Mouse (Mus musculus): ENCODE measurements around the gene Polr3f. TPM values are rescaled to one million over a fixed set of nuclear protein-coding genes. Genes with fewer than 3 reads are reported as not detected.

Gene Polr3f
- total and polyA plus RNA-seq, 2 experiments from 2014 or later, result 12.9 to 17.7 TPM

DNA sequence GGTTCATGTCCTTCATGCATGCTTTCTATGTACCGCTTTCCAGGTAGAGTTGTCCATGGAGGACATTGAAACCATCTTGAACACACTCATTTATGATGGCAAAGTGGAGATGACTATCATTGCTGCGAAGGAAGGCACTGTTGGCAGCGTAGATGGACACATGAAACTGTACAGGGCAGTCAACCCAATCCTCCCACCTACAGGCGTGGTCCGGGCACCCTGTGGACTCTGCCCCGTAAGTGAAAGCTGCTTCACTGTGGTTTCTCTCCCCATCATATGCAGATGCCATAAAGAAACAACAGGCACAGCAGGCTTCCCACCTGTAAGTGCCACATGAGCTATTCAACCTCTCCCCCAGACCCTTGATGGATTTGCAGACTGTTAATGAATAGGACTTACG lies 9.6 kb downstream of the Polr3f start:
- no peaks in the 10 kb centered on the region for H3K9me3 ChIP-seq (replicated peaks; ENCODE audit: control insufficient read depth, low read length)
- no peaks in the 10 kb centered on the region for H3K4me1 ChIP-seq (ENCODE audit: control insufficient read depth, insufficient read depth)
- no peak overlapping the region for H3K4me3 ChIP-seq (ENCODE audit: low read depth, low read length)
- no peak overlapping the region for H3K4me2 ChIP-seq (ENCODE audit: low read depth, low read length)
- H3K36me3 ChIP-seq (replicated peaks; ENCODE audit: control insufficient read depth, insufficient read depth, low read length), result peaks cover 87% of the 10 kb centered on the region
- ATAC-seq (ENCODE audit: insufficient read depth, low read depth), result no peak
- H3K27ac ChIP-seq (ENCODE audit: low read depth), result no peak overlapping the region
- WGBS, result 96% methylated on average over 7 of the region's 7 CpGs
- H3K27me3 ChIP-seq (ENCODE audit: control insufficient read depth, insufficient read depth, low read length), result no peaks in the 10 kb centered on the region
- H3K9ac ChIP-seq (replicated peaks; ENCODE audit: low read depth, low read length), result no peak overlapping the region
- DNase-seq (ENCODE audit: low spot score), result no peak
- TF ChIP-seq EP300 (IDR thresholded peaks at IDR 0.05; ENCODE audit: low read depth), result no peak
- TF ChIP-seq CTCF (IDR thresholded peaks at IDR 0.05; ENCODE audit: low read depth), result no peak

DNA sequence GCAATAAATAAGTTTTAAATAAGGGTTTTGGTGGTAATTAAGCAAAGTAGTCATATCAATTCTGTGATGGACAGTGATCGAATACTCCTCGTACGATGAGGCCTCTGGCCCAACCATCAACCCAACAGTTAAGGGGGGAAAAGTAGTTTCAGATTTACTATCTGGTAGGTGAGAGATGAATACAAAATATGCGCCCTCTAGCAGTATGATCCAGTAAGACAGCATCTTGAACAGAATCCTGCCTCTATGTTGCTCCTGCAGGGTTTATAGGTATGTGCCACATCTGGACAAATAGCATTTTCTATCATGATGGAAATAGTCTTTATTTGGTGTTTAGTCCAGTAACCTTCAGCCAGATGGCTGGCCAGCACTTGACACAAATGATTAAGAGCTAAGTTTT lies 13.7 kb downstream of the Polr3f start:
- no peak for DNase-seq (ENCODE audit: low spot score)
- H3K36me3 ChIP-seq (replicated peaks; ENCODE audit: control insufficient read depth, insufficient read depth, low read length), result peaks cover 55% of the 10 kb centered on the region

DNA sequence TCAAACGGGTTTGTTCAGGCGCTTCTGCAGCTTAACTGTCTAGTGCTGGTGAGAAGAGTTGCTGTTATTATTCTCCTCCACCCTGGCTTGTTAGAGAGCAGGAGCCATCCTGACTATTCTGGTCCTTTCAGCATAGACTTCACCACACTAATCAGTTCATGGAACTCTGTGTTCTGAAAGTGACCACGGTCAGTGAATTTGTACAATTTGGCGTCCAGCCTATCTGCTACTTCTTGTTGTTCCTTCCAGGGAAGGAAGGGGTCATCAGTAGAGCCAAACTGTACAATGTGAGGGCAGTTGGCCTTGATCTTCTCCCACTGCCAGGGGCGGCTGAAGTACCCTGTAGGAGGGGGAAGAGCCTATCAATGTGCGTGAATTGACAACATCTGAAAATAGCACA lies 16.2 kb downstream of the Polr3f start:
- Histone ChIP-seq H3K4me1 (ENCODE audit: control insufficient read depth, insufficient read depth) (peaks cover 20% of the 10 kb centered on the region; the same call in 1 of the 2 replicates), H3K27ac (ENCODE audit: low read depth) (peak overlapping the region; percentile 90), H3K27me3 (ENCODE audit: control insufficient read depth, insufficient read depth, low read length) (no peaks in the 10 kb centered on the region), H3K4me3 (ENCODE audit: low read depth, low read length) (no peak overlapping the region), H3K36me3 (replicated peaks; ENCODE audit: control insufficient read depth, insufficient read depth, low read length) (peaks cover 34% of the 10 kb centered on the region), H3K9me3 (replicated peaks; ENCODE audit: control insufficient read depth, low read length) (no peaks in the 10 kb centered on the region), H3K9ac (replicated peaks; ENCODE audit: low read depth, low read length) (no peak overlapping the region), H3K4me2 (ENCODE audit: low read depth, low read length) (no peak overlapping the region)
- ATAC-seq (ENCODE audit: insufficient read depth, low read depth) (peak; percentile 77), DNase-seq (ENCODE audit: low spot score) (peak; percentile 67)
- 34% methylated on average over 6 of the region's 6 CpGs for WGBS
- no peak for TF ChIP-seq EP300 (IDR thresholded peaks at IDR 0.05; ENCODE audit: low read depth)
- no peak for TF ChIP-seq CTCF (IDR thresholded peaks at IDR 0.05; ENCODE audit: low read depth)

More for the DNA sequence above, 13.7 kb downstream of the Polr3f start:
- H3K4me1 ChIP-seq (ENCODE audit: control insufficient read depth, insufficient read depth), result peaks cover 20% of the 10 kb centered on the region; the same call in 1 of the 2 replicates
- TF ChIP-seq EP300 (IDR thresholded peaks at IDR 0.05; ENCODE audit: low read depth) (no peak), CTCF (IDR thresholded peaks at IDR 0.05; ENCODE audit: low read depth) (no peak; the same call in 1 of the 2 replicates)
- no peak overlapping the region for H3K27ac ChIP-seq (ENCODE audit: low read depth)
- H3K4me3 ChIP-seq (ENCODE audit: low read depth, low read length), result no peak overlapping the region
- H3K4me2 ChIP-seq (ENCODE audit: low read depth, low read length), result no peak overlapping the region
- no peak overlapping the region for H3K9ac ChIP-seq (replicated peaks; ENCODE audit: low read depth, low read length)
- no peaks in the 10 kb centered on the region for H3K27me3 ChIP-seq (ENCODE audit: control insufficient read depth, insufficient read depth, low read length)
- WGBS, result 88% methylated on average over 4 of the region's 4 CpGs
- ATAC-seq (ENCODE audit: insufficient read depth, low read depth), result no peak
- H3K9me3 ChIP-seq (replicated peaks; ENCODE audit: control insufficient read depth, low read length), result no peaks in the 10 kb centered on the region

DNA sequence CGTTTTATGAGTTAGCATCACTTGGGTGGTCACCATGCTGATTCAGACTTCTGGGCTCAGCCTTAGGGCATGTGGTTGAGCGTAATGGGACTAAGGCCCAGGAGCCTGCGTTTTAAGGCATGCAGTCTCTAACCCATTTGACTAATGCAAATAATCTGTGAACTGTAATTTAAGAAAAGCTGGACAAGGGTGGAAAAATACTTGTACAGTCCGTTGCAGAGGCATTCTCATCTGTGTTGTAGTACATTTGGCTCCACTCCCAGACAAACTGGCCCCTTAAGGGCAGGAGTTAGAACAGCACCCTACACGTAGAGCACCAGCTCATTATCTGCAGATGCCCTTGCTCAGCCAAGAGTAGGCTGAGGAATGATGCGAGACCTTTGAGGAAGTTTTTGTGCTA lies 17.1 kb downstream of the Polr3f start:
- Histone ChIP-seq H3K36me3 (replicated peaks; ENCODE audit: control insufficient read depth, insufficient read depth, low read length) (peaks cover 24% of the 10 kb centered on the region), H3K9ac (replicated peaks; ENCODE audit: low read depth, low read length) (no peak overlapping the region), H3K27ac (ENCODE audit: low read depth) (peak overlapping the region; percentile 90), H3K4me1 (ENCODE audit: control insufficient read depth, insufficient read depth) (peaks cover 20% of the 10 kb centered on the region; the same call in 1 of the 2 replicates), H3K4me3 (ENCODE audit: low read depth, low read length) (no peak overlapping the region), H3K4me2 (ENCODE audit: low read depth, low read length) (no peak overlapping the region), H3K27me3 (ENCODE audit: control insufficient read depth, insufficient read depth, low read length) (no peaks in the 10 kb centered on the region), H3K9me3 (replicated peaks; ENCODE audit: control insufficient read depth, low read length) (no peaks in the 10 kb centered on the region)
- TF ChIP-seq CTCF (IDR thresholded peaks at IDR 0.05; ENCODE audit: low read depth) (peak; percentile 17; the same call in 1 of the 2 replicates), EP300 (IDR thresholded peaks at IDR 0.05; ENCODE audit: low read depth) (no peak)
- peak; percentile 85 for DNase-seq (ENCODE audit: low spot score)
- ATAC-seq (ENCODE audit: insufficient read depth, low read depth), result peak; percentile 84
- 24% methylated on average over 6 of the region's 6 CpGs for WGBS

DNA sequence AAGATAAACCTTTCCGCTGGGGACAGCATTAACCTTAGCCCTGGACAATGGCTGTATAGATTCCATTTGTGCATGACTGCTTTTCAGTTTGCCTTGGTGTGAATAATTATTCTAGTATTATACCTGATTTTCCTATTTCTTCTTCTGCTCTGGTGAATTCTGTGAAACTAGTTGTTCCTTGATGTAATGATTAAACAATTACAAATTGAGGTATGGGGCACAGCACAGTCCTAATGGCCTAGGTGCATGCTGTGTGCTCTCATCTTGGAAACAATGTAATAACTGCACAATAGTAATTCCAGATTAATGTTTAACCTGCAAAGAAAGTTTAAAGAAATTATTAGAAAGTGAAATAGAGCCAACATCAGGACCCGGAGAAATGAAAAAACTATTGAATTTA lies 17.5 kb downstream of the Polr3f start:
- no peak for TF ChIP-seq CTCF (IDR thresholded peaks at IDR 0.05; ENCODE audit: low read depth)
- no peak for TF ChIP-seq EP300 (IDR thresholded peaks at IDR 0.05; ENCODE audit: low read depth)

DNA sequence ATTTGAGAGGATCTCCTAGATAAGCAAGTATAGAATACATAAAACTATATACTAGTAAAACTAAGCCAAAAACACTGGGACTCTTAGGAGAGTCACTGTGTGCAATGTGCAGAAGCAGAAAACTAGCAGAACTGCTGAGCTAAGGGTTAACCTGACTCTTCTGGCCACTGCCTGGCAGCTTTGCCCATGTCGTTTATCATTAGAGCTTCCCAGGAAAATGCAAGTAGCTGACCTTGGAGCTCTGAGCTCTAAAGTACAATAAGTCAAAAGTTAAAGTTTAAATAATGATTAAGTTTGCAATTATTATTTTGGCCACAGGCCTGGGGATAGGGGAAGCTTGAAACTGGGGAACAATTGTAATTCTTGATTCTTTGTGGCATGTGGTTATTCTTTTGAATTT lies 18.0 kb downstream of the Polr3f start:
- WGBS, result 13% methylated on average over 1 of the region's 1 CpGs
- DNase-seq (ENCODE audit: low spot score) (no peak), ATAC-seq (ENCODE audit: insufficient read depth, low read depth) (no peak)
- Histone ChIP-seq H3K36me3 (replicated peaks; ENCODE audit: control insufficient read depth, insufficient read depth, low read length) (peaks cover 16% of the 10 kb centered on the region), H3K9me3 (replicated peaks; ENCODE audit: control insufficient read depth, low read length) (no peaks in the 10 kb centered on the region), H3K4me2 (ENCODE audit: low read depth, low read length) (no peak overlapping the region), H3K9ac (replicated peaks; ENCODE audit: low read depth, low read length) (no peak overlapping the region), H3K27me3 (ENCODE audit: control insufficient read depth, insufficient read depth, low read length) (no peaks in the 10 kb centered on the region), H3K4me1 (ENCODE audit: control insufficient read depth, insufficient read depth) (peaks cover 23% of the 10 kb centered on the region; the same call in 1 of the 2 replicates), H3K27ac (ENCODE audit: low read depth) (peak overlapping the region; percentile 90), H3K4me3 (ENCODE audit: low read depth, low read length) (no peak overlapping the region)
- TF ChIP-seq EP300 (IDR thresholded peaks at IDR 0.05; ENCODE audit: low read depth), result no peak
- no peak for TF ChIP-seq CTCF (IDR thresholded peaks at IDR 0.05; ENCODE audit: low read depth)

More for the DNA sequence above, 17.5 kb downstream of the Polr3f start:
- 46% methylated on average over 2 of the region's 2 CpGs for WGBS
- Histone ChIP-seq H3K27me3 (ENCODE audit: control insufficient read depth, insufficient read depth, low read length) (no peaks in the 10 kb centered on the region), H3K4me3 (ENCODE audit: low read depth, low read length) (no peak overlapping the region), H3K4me2 (ENCODE audit: low read depth, low read length) (no peak overlapping the region), H3K9ac (replicated peaks; ENCODE audit: low read depth, low read length) (no peak overlapping the region), H3K9me3 (replicated peaks; ENCODE audit: control insufficient read depth, low read length) (no peaks in the 10 kb centered on the region), H3K36me3 (replicated peaks; ENCODE audit: control insufficient read depth, insufficient read depth, low read length) (peaks cover 20% of the 10 kb centered on the region), H3K27ac (ENCODE audit: low read depth) (peak overlapping the region; percentile 90), H3K4me1 (ENCODE audit: control insufficient read depth, insufficient read depth) (peaks cover 23% of the 10 kb centered on the region; the same call in 1 of the 2 replicates)
- ATAC-seq (ENCODE audit: insufficient read depth, low read depth), result no peak
- no peak for DNase-seq (ENCODE audit: low spot score)

Data from heart, postnatal 0 days (tissue).